8 mouse cellular contexts compared by ENCODE assay signal in genomic region chr11:9048703-9049060, GRCm38 (mm10). TPM values are rescaled to one million over a fixed set of nuclear protein-coding genes. Genes with fewer than 3 reads are reported as not detected.
DNase-seq lines count a peak whose midpoint lies in the region; ATAC-seq and TF ChIP-seq lines count a peak whose summit lies in the region.

Gene Sun3, minus strand, starts transcription at chr11:9048991.

- TF ChIP-seq POLR2A in cerebellum, adult 2 months (IDR thresholded peaks at IDR 0.05; ENCODE audit: borderline replicate concordance, insufficient read depth, low read length) = no peak

- peaks cover 6% of the 10 kb centered on the region; the same call in 1 of the 2 replicates for H3K4me1 ChIP-seq in cerebellum, adult 2 months (ENCODE audit: control insufficient read depth, insufficient read depth, low read length)
- peaks cover 9% of the 10 kb centered on the region; the same call in 1 of the 2 replicates for H3K4me1 ChIP-seq in hindbrain, embryonic 12.5 days

- no peaks in the 10 kb centered on the region for H3K27me3 ChIP-seq in cerebellum, adult 2 months (ENCODE audit: control insufficient read depth, insufficient read depth, low read length)
- H3K27me3 ChIP-seq in hindbrain, embryonic 12.5 days = peaks cover 16% of the 10 kb centered on the region

- peak within 1 kb of the TSS; percentile 53 for H3K4me3 ChIP-seq in cerebellum, adult 2 months (replicated peaks; ENCODE audit: insufficient read depth, low read depth, low read length)
- H3K4me3 ChIP-seq in hindbrain, embryonic 12.5 days = peak within 1 kb of the TSS; percentile 50

- peak in 1 of 2 experiments; percentile 10 for DNase-seq in cerebellum, adult 2 months
- no peak for DNase-seq in cerebellum, adult 8-10 months
- DNase-seq in right cerebral cortex, postnatal 14 days = peak; percentile 8
- DNase-seq in right cerebral cortex, postnatal 4 days = no peak
- peak; percentile 2 for DNase-seq in lung, postnatal 10 days
- DNase-seq in layer of hippocampus, adult 9-11 months = no peak
- no peak for DNase-seq in embryo, embryonic 10.5 days (ENCODE audit: low spot score)

- WGBS in cerebellum, adult 2 months = 1% methylated on average over 18 of the region's 18 CpGs
- 2% methylated on average over 18 of the region's 18 CpGs for WGBS in hindbrain, embryonic 12.5 days

- ATAC-seq in hindbrain, embryonic 12.5 days (ENCODE audit: low FRiP score) = peak; percentile 90

- H3K9ac ChIP-seq in hindbrain, embryonic 12.5 days = peak within 1 kb of the TSS; percentile 55

- peak within 1 kb of the TSS; percentile 99 for H3K4me2 ChIP-seq in hindbrain, embryonic 12.5 days (replicated peaks)

- H3K36me3 ChIP-seq in hindbrain, embryonic 12.5 days = no peaks in the 10 kb centered on the region

- no peak within 1 kb of the TSS for H3K27ac ChIP-seq in cerebellum, adult 2 months (ENCODE audit: insufficient read depth, low read length)
- H3K27ac ChIP-seq in hindbrain, embryonic 12.5 days = no peak within 1 kb of the TSS

- TF ChIP-seq CTCF in cerebellum, adult 2 months (IDR thresholded peaks at IDR 0.05; ENCODE audit: borderline replicate concordance, insufficient read depth, low read depth, low read length) = no peak

- H3K9me3 ChIP-seq in hindbrain, embryonic 12.5 days (replicated peaks) = no peaks in the 10 kb centered on the region

RNA-seq across cellular contexts. Expression of gene Sun3, which starts in this region (rescaled TPM):
- polyA plus RNA-seq in cerebellum, adult 2 months (2012; rRNA removed) = not detected in 2 replicates
- 0.25 TPM in 1 of 2 replicates, not detected in the other for polyA plus RNA-seq in hindbrain, embryonic 12.5 days (2016; fragmentation: Nextera tagmentation; extraction: Ambion mirVana)

Comparison
In these comparisons a context has a peak if more than half of its experiments do, and no peak if none do; other contexts are left out.
1. DNase-seq: peak in right cerebral cortex, postnatal 14 days (single experiment) and lung, postnatal 10 days (single experiment); none in cerebellum, adult 8-10 months (single experiment), right cerebral cortex, postnatal 4 days (single experiment), layer of hippocampus, adult 9-11 months (single experiment) and embryo, embryonic 10.5 days (single experiment).
2. Peak in ATAC-seq, H3K4me3 ChIP-seq, H3K9ac ChIP-seq and H3K4me2 ChIP-seq in hindbrain, embryonic 12.5 days; RNA of the gene not detected or under 1 TPM.